Mouse (Mus musculus) ovary, adult 18-20 months (tissue): ENCODE results near the gene Ucp3.
"Not testable (repeated sequence)": the region's sequence is repeated elsewhere in the genome, so short reads cannot be mapped to it uniquely, and the experiment has no call there.

Experiments used
- DNase-seq: peaks from one replicate; pipeline ENCODE4 v3.0.0; 2022; ENCODE audit warnings: low spot score, mixed read lengths

Ucp3 gene

DNA sequence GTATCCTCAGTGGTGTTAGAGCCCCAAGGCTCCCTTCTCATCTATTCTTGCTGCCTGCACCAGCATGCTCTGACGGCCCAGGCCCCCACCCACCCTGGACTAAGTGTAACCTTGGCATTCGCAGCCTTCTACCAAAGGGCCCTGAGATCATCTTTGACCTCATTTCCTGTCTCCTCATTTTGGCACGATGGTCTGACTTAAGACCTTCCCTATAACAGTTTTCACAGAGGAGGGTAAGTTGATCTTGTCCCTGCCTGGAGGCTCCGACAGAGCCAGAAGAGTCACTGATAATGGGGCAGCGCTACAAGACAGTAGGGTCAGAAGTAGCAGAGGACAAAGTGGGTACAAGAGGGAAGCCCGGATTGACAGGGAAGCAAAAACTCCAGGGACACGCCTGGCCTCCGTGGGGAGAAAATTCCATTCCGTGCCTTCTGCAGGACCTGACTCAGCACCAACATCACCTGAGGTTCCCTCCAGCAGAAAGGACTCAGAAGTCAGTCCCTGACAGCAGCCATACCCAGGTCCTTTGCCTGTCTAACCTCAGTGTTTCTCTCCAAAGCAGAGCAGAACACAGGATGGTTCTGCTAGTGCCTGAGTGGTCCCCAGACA is 1.2 kb downstream of the Ucp3 start:
- DNase-seq = no peak

- peak; percentile 62 for DNase-seq
Observed at GRCm38 (mm10) chr7:100474680-100475079, 1.9 kb downstream of the Ucp3 start.

- DNase-seq = no peak
Observed at GRCm38 (mm10) chr7:100479100-100479822, 6.5 kb downstream of the Ucp3 start.

GRCm38 (mm10) chr7:100479823-100480164 is 7.0 kb downstream of the Ucp3 start:
- no peak for DNase-seq

DNA sequence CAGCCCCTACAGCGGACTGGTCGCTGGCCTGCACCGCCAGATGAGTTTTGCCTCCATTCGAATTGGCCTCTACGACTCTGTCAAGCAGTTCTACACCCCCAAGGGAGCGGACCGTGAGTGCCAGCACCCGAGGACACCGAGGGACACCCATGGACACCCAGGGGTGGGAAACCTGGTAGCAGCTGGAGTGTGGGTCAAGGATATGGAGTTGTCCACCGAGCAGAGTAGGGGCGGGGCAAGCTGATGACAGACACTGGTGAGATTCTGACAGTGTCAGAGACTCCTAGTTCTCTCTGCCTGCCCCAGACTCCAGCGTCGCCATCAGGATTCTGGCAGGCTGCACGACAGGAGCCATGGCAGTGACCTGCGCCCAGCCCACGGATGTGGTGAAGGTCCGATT is 7.4 kb downstream of the Ucp3 start:
- no peak for DNase-seq

GRCm38 (mm10) chr7:100482046-100482445 is 9.3 kb downstream of the Ucp3 start:
- not testable (repeated sequence) for DNase-seq

DNA sequence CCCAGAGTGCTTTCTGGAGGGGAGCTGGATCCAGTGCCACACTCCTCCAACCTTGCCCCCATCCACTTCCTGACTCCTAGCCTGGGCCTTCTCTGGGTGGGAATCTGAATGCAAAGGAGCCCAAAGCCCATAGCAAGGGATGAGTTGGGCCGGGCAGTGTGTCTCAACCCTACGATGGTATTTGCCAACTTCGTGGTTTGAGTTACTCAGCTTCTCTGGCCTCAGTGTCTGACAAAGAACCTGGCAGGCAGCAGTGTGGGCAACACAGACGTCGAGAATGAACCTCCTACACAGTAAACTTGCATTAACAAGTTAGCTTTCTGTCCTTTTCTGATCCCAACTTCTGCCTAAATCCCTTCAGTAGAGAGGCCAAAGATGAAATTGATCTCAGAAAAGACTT is 11.7 kb downstream of the Ucp3 start:
- DNase-seq = no peak

- no peak for DNase-seq
Observed at GRCm38 (mm10) chr7:100487301-100487700, 14.5 kb downstream of the Ucp3 start.

- no peak for DNase-seq
Observed at GRCm38 (mm10) chr7:100488474-100489048, 15.8 kb downstream of the Ucp3 start.

DNA sequence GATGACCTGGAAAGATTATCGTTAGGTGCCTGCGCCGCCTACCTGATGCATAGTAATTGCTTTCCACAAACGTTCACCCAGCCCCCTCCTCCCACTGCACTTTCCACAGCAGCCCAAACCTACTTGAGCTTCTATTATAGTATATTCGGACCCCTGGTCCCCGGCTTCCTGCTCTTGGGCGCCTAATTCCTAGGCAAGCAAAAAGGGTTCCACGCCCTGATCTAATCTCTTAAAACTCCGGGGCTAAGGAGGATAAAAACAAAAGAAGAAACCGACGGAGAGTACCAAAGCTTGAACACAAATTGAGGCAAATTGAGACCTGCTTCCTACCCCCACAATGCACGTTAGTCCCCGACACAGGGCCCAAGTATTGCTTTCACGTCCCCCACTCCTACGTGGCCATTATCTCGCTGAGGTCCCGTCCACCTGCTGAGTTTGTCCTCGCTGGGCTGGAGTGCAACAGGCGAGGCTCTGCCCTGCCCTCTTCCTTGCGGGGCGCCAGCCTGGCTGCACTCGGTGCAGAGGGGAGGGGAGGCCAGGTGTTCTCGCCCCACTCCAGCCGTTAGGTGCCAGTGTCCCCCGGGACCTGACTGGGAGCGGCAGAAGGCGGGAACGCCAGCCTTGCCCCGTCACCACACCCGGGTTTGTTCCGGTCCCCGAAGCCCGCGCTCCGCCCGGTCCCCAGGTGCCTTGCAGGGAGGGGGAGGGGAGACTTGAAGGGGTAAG is 19.8 kb downstream of the Ucp3 start:
- no peak for DNase-seq

GRCm38 (mm10) chr7:100493117-100493483 is 20.3 kb downstream of the Ucp3 start, which contains the start of gene Ucp2:
Gene Ucp2, plus strand, starts transcription at chr7:100493337.
- peak; percentile 81 for DNase-seq

DNA sequence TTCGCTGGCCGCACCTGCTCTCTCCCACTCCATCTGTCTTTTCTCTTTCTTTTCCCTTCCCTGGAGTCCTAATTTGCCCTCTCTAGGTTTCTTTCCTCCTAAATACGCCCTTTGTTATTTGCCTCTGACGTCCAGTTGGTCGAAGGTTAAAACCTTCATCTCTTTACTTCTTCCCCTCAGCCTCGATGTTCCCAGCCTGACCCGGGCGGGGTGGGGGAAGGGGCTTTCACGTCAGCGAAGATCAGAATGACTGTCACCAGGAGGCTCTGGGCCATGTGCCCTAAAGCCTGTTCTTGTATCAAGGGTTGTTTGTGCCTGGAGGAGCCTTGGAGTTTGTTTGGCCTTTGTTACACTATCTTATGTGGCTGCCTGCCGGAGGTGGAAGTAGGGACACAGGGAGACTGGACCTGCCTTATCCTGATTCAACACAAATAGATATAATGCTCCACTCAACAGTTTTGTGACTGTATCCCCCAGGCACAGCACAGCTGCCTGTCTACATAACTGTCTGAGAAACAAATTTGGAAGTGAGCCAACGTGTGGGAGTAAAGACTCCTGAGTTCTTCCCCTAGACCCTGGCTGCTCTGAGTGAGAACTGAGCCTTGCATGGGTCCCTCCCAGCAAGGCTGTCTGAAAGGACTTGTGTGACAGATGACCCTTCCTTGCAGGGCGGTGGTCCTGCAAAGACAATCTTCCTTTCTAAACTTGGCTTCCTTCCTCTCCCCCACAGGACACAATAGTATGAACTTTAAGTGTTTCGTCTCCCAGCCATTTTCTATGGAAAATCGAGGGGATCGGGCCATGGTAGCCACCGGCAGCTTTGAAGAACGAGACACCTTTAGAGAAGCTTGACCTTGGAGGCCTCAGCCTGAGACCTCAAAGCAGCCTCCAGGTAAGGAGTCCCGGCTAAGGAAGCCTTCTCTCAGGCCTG is 21.0 kb downstream of the Ucp3 start:
- peak; percentile 49 for DNase-seq

GRCm38 (mm10) chr7:100494415-100494831 is 21.6 kb downstream of the Ucp3 start:
- no peak for DNase-seq

DNA sequence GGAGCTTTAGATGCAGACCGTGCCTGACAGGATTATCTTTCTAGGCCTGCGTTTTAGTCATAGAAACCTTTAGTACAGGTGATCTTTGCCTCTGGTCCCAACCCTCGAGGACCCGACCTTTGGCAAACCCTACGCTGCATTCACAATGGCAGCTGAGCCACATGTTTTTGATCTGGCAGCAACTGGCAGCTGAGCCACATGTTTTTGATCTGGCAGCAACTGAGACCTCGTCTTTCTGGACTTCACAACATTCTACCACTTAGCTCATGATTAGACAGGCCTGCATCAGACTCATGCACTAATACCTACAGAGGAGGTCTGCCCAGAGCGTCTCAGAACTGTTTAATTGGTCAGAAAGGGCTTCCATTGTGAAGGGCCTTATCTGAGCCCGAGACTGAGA is 22.3 kb downstream of the Ucp3 start:
- no peak for DNase-seq

GRCm38 (mm10) chr7:100495581-100496251 is 22.9 kb downstream of the Ucp3 start:
- peak; percentile 67 for DNase-seq

- DNase-seq = no peak
Observed at GRCm38 (mm10) chr7:100496371-100496770, 23.6 kb downstream of the Ucp3 start.

DNA sequence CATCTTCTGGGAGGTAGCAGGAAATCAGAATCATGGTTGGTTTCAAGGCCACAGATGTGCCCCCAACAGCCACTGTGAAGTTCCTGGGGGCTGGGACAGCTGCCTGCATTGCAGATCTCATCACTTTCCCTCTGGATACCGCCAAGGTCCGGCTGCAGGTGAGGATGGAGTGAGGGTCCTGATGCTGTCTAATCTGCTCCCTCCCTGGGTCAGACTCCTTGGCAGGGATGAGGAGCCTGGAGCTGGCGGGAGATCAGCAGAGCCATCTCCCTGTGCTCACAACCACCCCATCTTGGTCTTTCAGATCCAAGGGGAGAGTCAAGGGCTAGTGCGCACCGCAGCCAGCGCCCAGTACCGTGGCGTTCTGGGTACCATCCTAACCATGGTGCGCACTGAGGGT is 24.0 kb downstream of the Ucp3 start:
- DNase-seq = no peak

DNA sequence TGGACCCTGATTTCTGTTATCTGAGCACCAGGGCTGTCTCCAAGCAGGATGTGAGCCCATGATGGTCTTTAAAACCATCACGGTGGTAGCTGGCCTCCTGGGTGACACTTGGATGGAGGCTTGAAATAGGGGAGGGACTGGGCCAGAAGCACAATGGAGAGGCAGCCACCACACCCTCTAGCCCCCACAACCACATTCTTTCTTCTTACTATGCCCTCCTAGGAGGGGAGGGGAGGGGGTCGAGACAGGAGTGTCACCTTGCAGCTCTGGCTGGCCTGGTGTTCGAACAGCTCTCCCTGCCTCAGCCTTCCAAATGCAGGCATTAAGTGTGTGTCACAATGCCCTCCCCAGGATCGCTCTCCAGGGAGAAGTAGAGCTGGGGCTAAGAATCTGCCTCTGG is 24.6 kb downstream of the Ucp3 start:
- DNase-seq = no peak

- DNase-seq = no peak
Observed at GRCm38 (mm10) chr7:100497982-100498381, 25.2 kb downstream of the Ucp3 start.

DNA sequence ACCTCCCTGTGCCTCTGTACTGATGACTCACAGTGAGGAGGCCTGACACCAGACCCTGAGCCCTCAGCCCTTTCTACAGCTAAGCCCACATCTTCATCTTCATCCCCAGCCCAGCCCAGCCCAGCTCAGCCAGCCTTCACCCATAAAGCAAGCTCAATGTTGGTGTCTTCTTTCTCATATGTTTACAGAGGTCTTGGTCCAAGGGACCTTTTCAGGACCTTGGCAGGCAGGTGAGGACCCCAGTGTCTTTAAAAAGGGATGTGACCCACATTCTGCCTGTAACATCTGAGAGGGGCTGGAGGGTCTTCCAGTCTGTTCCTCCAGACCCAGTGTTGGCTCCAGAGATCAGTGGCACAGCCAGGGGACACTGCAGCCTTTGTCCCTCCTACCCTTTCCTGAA is 26.7 kb downstream of the Ucp3 start:
- no peak for DNase-seq

DNA sequence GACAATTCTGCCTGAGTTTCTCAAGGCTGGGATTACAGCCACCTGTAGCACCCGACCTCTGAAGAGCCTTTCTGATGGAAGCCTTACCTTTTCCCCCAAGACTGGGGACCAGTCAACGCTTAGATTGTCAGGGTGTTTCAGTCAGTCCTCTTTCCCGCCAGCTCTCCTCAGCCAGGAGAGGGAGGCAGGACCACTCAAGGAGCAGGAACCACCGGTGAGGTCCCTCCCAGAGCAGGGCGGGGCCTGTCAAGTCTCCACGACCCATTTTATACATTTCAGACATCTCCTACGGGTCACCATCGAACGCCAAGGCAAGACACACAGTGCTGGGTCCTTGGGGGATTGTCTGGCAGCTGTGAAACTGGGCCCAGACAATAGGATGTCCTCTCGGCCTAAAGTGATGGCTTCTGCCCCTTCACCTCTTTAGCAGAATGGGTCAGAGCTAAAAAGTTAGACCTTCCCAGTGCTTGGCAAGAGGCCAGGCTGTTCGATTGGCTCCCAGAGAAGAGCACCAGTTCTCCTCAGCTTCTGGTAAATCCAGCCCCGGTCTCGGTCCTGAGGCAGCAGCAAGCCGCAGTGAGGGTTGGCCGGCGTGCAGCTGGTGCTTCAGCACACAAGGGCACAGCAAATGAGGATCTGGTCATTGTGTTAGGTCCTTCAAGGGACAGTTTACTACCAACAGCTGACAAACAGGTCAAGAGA is 27.6 kb downstream of the Ucp3 start:
- DNase-seq = no peak
